Mouse (Mus musculus): ENCODE results near the gene Scn3a.

Scn3a gene

DNA sequence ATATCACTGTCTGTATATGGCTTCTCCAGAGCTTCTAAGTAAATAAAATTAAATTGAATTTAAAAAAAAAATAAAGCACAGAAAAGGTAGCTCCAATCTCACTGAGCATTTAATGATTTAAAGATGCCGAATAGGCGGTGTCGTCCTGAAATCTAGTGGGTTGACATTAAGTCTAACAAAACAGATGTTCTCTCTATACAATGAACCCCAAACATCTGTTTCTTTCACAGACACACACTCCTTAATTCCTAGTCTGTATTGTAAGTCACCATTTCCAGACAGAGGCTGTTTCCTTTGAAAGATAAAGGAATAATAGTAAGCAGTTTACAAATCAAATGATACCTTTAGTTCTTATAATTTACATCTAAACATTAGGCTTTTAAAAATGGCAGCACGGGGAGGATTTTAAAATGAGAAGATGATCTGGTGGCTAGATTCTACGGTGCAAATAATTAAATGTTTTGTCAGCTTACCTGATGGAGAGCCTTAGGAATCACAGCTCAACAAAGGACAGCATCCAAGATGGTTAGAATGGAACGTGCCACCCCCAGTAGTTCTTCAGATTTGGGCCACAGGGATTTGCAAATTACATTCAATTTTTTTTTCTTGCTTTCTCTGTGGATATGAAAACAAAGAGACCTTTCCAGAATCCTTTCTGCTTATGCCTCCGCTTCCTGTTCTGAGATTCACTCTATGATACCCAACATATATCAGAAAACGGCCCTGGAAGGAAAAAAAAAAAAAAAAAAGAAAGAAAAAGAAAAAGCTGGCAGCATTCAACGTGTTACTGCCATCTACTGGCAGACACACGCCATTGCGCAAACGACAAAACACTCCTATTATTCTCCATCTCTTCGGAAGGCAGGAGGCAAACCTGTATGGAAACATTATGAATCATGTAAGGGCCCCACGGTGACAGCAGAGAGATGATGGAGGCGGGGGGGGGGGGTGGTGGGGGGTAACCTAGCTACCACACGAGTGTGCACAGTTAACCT lies at the start of gene Scn3a:
Gene Scn3a, minus strand, starts transcription at position 835 of the 995 bp plus-strand sequence.
- DNase-seq, result peak; percentile 30

DNA sequence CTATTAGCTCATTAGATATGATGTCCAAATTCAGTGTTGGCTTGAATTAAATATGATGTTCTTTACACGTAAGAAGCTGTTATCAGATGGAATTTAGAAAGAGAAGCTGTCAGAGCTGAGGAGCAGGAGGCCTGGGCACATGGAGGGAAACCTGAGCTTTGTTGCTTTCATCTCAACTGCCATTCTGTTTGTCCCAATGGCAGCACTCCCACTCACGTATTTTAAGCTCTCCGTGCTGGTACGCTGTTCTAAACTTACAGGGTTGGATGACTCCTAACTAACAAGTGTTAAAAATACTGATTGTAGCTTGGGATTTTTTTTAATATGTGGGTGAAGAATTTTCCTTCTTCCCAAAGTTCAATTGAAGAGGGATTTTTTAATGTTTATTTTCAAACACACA lies 44.5 kb upstream of the Scn3a start:
- no peak for DNase-seq

DNA sequence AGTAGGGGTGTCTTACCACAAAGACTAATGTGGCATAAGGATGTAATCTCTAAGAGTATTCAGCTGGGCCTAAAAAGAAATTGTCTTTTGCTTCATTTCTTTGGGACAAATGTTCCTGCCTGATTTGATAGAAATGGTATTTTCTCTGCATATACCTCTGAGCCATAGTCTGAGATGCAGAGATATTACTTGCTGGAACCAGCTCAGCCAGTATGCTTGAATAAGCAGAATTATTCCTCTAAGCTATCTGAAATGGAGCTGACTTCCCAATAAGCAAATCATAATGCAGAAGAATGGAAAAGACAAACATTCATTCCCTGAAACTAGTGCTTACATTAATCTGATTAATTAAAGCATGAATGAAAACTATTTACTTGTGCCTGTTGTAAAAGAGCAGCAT lies 40.4 kb upstream of the Scn3a start:
- no peak for DNase-seq

- no peak for DNase-seq
These were observed 20.3 kb upstream of the Scn3a start for GRCm38 (mm10) chr2:65587679-65588078.

DNA sequence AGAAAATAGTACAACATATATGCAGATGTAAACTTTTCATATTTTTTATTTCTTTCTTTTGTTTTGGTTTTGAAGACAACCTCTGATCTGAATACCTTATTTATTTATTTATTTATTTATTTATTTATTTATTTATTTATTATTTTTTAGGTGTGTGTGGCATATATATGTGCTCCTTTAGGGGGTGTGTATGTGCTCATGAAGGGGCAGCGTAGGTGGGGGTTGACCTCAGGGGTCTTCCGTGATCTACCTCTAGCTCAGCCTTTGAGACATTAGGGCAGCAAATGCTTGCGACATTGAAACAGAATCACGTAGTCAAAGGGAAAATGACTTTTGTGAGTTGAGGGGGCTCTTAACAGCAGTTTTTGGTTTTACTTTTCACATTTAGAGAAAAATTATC lies 498 bp upstream of the Scn3a start:
- DNase-seq, result no peak

DNA sequence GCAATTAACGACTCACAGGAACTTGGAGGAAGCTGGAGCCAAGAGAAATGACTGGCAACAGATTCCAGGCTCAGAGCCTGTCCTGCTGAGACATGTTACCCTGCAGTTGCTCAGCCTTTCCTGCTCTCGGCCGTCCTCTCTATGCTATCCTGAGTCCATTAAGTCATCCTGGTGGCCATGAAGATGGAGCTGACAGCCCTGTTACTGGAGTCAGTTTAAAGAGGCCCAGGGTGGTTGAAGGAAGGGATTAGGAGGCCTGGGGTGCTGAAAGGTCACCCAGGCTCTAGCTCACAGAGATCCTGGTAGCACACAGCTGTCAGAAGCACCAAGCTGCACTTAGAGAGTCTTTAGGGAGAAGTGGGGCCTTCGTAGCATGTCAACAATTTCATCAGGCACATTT lies 3.5 kb downstream of the Scn3a start:
- DNase-seq, result no peak

GRCm38 (mm10) chr2:65557719-65558118 lies 9.7 kb downstream of the Scn3a start:
- DNase-seq, result no peak

GRCm38 (mm10) chr2:65554662-65555061 lies 12.8 kb downstream of the Scn3a start:
- no peak for DNase-seq

- DNase-seq, result no peak
These were observed 14.0 kb downstream of the Scn3a start for GRCm38 (mm10) chr2:65553473-65553872.

DNA sequence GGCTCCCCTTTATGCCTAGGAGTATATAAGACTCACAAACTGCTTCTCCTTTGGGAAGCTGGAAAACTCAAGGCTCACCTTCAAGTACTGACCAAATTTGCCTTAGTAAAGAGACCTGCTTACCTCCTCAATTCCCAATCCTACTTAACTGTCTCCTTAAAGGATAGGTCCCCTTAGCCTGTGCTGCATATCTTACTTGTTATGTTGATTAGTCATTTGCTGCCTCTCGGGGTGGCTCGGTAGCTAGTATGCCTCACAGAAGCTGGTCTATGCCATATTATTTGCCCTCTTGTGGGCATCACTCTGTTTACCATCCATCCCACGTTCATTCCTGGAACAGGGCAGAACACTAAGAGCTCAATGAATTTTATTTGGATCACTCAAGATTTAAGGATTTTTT lies 14.7 kb downstream of the Scn3a start:
- DNase-seq, result no peak

DNA sequence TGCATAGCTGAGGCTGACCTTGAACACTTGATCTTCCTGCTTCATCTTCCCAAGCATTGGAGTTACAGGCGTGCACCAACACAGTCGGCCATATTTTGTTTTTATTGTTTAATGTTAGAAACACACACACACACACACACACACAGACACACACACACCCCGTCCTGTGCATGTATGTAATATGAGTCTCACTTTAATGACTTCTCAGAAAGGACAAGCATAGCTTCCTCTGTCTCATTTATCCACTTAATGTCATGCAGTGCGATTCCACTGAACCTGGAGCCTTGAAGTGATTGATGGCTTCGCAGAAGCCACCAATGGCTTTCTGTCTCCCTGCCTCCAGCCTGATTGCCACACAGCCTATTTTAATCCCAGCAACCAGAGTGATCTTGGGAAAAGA lies 15.2 kb downstream of the Scn3a start:
- no peak for DNase-seq

- no peak for DNase-seq
These were observed 15.7 kb downstream of the Scn3a start for GRCm38 (mm10) chr2:65551736-65552135.

- no peak for DNase-seq
These were observed 16.9 kb downstream of the Scn3a start for GRCm38 (mm10) chr2:65550564-65550963.

- no peak for DNase-seq
These were observed 18.8 kb downstream of the Scn3a start for GRCm38 (mm10) chr2:65548665-65549064.

GRCm38 (mm10) chr2:65547341-65547740 lies 20.1 kb downstream of the Scn3a start:
- DNase-seq, result no peak

DNA sequence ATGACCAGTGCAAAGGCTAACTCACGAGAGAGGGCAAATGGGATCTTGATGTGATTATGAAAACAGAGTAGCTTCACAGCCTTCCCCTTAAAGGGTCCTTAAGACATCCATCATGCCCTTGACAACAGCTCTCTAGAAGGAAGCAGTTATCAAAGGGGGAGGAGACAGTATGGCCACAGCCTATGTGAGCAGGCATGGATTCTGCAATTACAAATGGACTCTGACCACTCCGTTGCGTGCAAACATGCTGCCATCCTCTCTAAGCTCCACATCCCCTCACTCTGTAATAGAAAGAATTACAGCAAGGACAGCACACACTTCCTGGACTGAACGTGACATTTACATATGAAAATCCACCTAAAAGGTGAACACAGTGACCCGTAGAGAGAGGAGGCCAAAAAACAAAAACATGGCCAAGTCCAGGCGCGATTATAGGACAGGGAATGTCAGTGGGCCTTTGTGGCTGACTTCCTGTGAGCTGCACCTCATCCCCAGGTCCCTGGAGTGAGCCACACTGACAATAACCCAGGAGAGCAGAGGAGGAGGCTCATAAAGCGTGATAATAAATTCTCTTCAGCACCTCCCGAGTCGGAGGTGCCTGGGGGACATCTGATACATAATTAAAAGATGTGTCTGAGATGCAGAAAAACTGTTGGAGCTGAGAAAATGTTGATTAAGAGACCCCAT lies 24.4 kb downstream of the Scn3a start:
- DNase-seq, result no peak

- no peak for DNase-seq
These were observed 25.6 kb downstream of the Scn3a start for GRCm38 (mm10) chr2:65541781-65542180.

DNA sequence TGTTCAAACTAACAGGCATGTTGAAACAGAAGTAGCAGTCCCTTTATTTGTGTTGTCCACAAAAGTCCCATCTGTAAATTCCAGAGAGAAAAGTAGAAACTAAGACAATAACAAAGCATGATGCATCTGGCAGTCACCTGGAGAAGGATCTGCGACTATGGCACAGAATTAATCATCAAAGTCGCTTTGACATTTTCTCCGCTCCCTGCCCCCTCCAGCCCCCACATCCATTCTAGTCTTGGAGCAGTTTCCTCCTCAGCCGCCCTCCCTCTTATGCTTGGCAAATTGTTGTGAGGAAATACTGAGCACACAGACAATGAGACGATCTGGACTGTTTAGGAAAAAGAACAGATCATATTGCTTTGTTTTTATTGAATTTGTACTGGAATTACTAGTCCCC lies 29.0 kb downstream of the Scn3a start:
- no peak for DNase-seq

- DNase-seq, result no peak
These were observed 35.1 kb downstream of the Scn3a start for GRCm38 (mm10) chr2:65532127-65532854.

DNA sequence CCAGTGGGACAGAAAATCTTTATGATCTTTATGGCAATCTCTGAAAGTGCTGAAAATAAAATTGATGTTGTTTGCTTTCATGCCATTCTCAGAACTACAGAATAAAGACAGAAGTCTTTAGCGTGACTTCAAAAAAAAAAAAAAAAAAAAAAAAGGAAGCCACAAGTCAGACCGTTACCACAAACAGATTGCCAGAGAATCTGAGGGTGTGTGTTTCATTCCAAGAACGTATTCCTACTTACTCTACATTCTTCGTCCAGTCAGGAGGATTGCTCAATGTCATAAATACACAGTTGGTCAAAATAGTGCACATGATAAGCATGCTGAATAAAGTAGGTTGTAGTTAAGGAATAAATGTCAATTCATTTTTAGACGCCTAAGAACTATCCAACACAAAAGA lies 38.3 kb downstream of the Scn3a start:
- DNase-seq, result no peak

- no peak for DNase-seq
These were observed 50.7 kb downstream of the Scn3a start for GRCm38 (mm10) chr2:65516703-65517102.

GRCm38 (mm10) chr2:65508217-65508616 lies 59.2 kb downstream of the Scn3a start:
- DNase-seq, result no peak

GRCm38 (mm10) chr2:65490450-65490849 lies 77.0 kb downstream of the Scn3a start:
- DNase-seq, result no peak
